Mouse (Mus musculus) lung, embryonic 14.5 days (tissue): ENCODE measurements around the gene Krt28. TPM values are rescaled to one million over a fixed set of nuclear protein-coding genes. Genes with fewer than 3 reads are reported as not detected.

Source experiments
- ATAC-seq: fragments of 200-750 bp; cut with Nextera tagmentation; 2 replicates; pipeline ENCODE4 v1.8.0; 2017; ENCODE audit warnings: mild to moderate bottlenecking, moderate TSS enrichment, moderate library complexity; ENCODE audit not compliant: insufficient read depth
- DNase-seq: peaks from one replicate; pipeline ENCODE4 v3.0.0-alpha.2; 2015
- H3K27ac ChIP-seq: fragments of 300-500 bp; sonication (generic); 2 replicates; pipeline ENCODE4 v1.5.1; 2014; ENCODE audit warnings: low read depth, mild to moderate bottlenecking, moderate library complexity
- H3K27me3 ChIP-seq: fragments of 300-500 bp; sonication (generic); 2 replicates; pipeline ENCODE4 v1.6.1; 2014; ENCODE audit warnings: low read length, control low read depth; ENCODE audit not compliant: insufficient read depth
- H3K36me3 ChIP-seq: fragments of 300-500 bp; sonication (generic); 2 replicates; pipeline ENCODE4 v1.6.1; 2014; ENCODE audit warnings: control low read depth; ENCODE audit not compliant: insufficient read depth
- H3K4me1 ChIP-seq: fragments of 300-500 bp; sonication (generic); 2 replicates; pipeline ENCODE4 v1.6.1; 2014; ENCODE audit warnings: antibody characterized with exemption, control low read depth; ENCODE audit not compliant: insufficient read depth
- H3K4me2 ChIP-seq: fragments of 300-500 bp; sonication (generic); 2 replicates; pipeline ENCODE4 v1.6.1; 2014; ENCODE audit warnings: mild to moderate bottlenecking
- H3K4me3 ChIP-seq: fragments of 300-500 bp; sonication (generic); 2 replicates; pipeline ENCODE4 v1.5.1; 2014; ENCODE audit warnings: low read depth, low read length
- H3K9ac ChIP-seq: fragments of 300-500 bp; sonication (generic); 2 replicates; pipeline ENCODE4 v1.6.1; 2014
- H3K9me3 ChIP-seq: fragments of 300-500 bp; sonication (generic); 2 replicates; pipeline ENCODE4 v1.6.1; 2016; ENCODE audit warnings: low read depth, low read length, control low read depth
- CTCF ChIP-seq: IDR thresholded peaks from 2 replicates; pipeline ENCODE4 v1.5.1; 2016; ENCODE audit warnings: antibody characterized with exemption, low read depth
- WGBS: fragments of 180-500 bp; shearing (Covaris S2); extraction: QIAGEN DNeasy Blood & Tissue Kit; methylation state at CpG from one replicate; pipeline ENCODE4 v1.1.7; 2014; 5-methylcytosine and 5-hydroxymethylcytosine counted together
- polyA plus RNA-seq: library from polyadenylated mRNA; unstranded; fragments of >200 nt; fragmentation: Nextera tagmentation; extraction: Ambion mirVana; gene quantifications from 2 replicates; pipeline ENCODE4 v1.2.1, GENCODE M21; 2014

The Krt28 gene
- polyA plus RNA-seq, 1 experiment from 2014 or later, result 0.29 TPM

- Histone ChIP-seq H3K9ac (no peak within 1 kb of the TSS), H3K9me3 (no peaks in the 10 kb centered on the region), H3K27ac (no peak within 1 kb of the TSS), H3K36me3 (no peaks in the 10 kb centered on the region; the same call in 1 of the 2 replicates), H3K4me2 (no peak within 1 kb of the TSS), H3K27me3 (no peaks in the 10 kb centered on the region), H3K4me3 (no peak within 1 kb of the TSS), H3K4me1 (no peaks in the 10 kb centered on the region)
- WGBS, result 81% methylated on average over 4 of the region's 4 CpGs
- ATAC-seq (no peak), DNase-seq (no peak)
- no peak for TF ChIP-seq CTCF
These were observed 14.6 kb upstream of the Krt28 start, which contains the start of gene Krt10 for GRCm38 (mm10) chr11:99389264-99389663. TSS of gene Krt10 (minus strand) at chr11:99389364.

- Histone ChIP-seq H3K27me3 (no peaks in the 10 kb centered on the region), H3K9me3 (no peaks in the 10 kb centered on the region), H3K4me2 (no peak overlapping the region), H3K27ac (no peak overlapping the region), H3K4me3 (no peak overlapping the region), H3K9ac (no peak overlapping the region), H3K36me3 (no peaks in the 10 kb centered on the region; the same call in 1 of the 2 replicates), H3K4me1 (no peaks in the 10 kb centered on the region)
- no peak for ATAC-seq
- no peak for DNase-seq
- WGBS, result 90% methylated on average over 18 of the region's 18 CpGs
- no peak for TF ChIP-seq CTCF
These were observed 14.0 kb upstream of the Krt28 start for GRCm38 (mm10) chr11:99388661-99389060.

- TF ChIP-seq CTCF, result no peak
- ATAC-seq, result peak; percentile 91
- WGBS, result 1% methylated on average over 71 of the region's 71 CpGs
These were observed 11.4 kb upstream of the Krt28 start for GRCm38 (mm10) chr11:99385813-99386721.

GRCm38 (mm10) chr11:99379568-99379967, 4.9 kb upstream of the Krt28 start:
- no peaks in the 10 kb centered on the region; the same call in 1 of the 2 replicates for H3K27me3 ChIP-seq
- no peaks in the 10 kb centered on the region for H3K9me3 ChIP-seq
- no peak overlapping the region for H3K27ac ChIP-seq
- H3K4me1 ChIP-seq, result no peaks in the 10 kb centered on the region
- H3K36me3 ChIP-seq, result no peaks in the 10 kb centered on the region
- DNase-seq, result peak; percentile 81
- 12% methylated on average over 5 of the region's 5 CpGs for WGBS
- no peak overlapping the region for H3K4me2 ChIP-seq
- ATAC-seq, result no peak
- no peak overlapping the region for H3K9ac ChIP-seq
- TF ChIP-seq CTCF, result peak; percentile 84
- no peak overlapping the region for H3K4me3 ChIP-seq

More at GRCm38 (mm10) chr11:99385813-99386721, 11.4 kb upstream of the Krt28 start:
- H3K4me3 ChIP-seq, result peak overlapping the region; percentile 59
- peak overlapping the region; percentile 62 for H3K9ac ChIP-seq
- H3K4me2 ChIP-seq, result peak overlapping the region; percentile 78
- no peaks in the 10 kb centered on the region; the same call in 1 of the 2 replicates for H3K36me3 ChIP-seq
- peak; percentile 94 for DNase-seq
- no peaks in the 10 kb centered on the region for H3K9me3 ChIP-seq
- H3K4me1 ChIP-seq, result no peaks in the 10 kb centered on the region
- peak overlapping the region; percentile 99 for H3K27ac ChIP-seq
- H3K27me3 ChIP-seq, result no peaks in the 10 kb centered on the region

- Histone ChIP-seq H3K36me3 (no peaks in the 10 kb centered on the region), H3K27ac (no peak overlapping the region), H3K27me3 (no peaks in the 10 kb centered on the region), H3K9ac (no peak overlapping the region), H3K4me2 (no peak overlapping the region), H3K4me1 (no peaks in the 10 kb centered on the region), H3K9me3 (no peaks in the 10 kb centered on the region), H3K4me3 (no peak overlapping the region)
- no peak for TF ChIP-seq CTCF
- ATAC-seq (no peak), DNase-seq (no peak)
- 84% methylated on average over 8 of the region's 8 CpGs for WGBS
These were observed 4.8 kb downstream of the Krt28 start for GRCm38 (mm10) chr11:99369853-99370451.

- DNase-seq, result peak; percentile 44
- peak; percentile 63 for TF ChIP-seq CTCF
- H3K27ac ChIP-seq, result no peak overlapping the region
- H3K4me3 ChIP-seq, result no peak overlapping the region
- H3K4me1 ChIP-seq, result no peaks in the 10 kb centered on the region
- H3K27me3 ChIP-seq, result no peaks in the 10 kb centered on the region
- H3K36me3 ChIP-seq, result no peaks in the 10 kb centered on the region
- H3K9ac ChIP-seq, result no peak overlapping the region
- H3K9me3 ChIP-seq, result no peaks in the 10 kb centered on the region
- WGBS, result 4% methylated on average over 3 of the region's 3 CpGs
- no peak for ATAC-seq
- H3K4me2 ChIP-seq, result no peak overlapping the region
These were observed 5.5 kb downstream of the Krt28 start for GRCm38 (mm10) chr11:99369229-99369628.

- Histone ChIP-seq H3K36me3 (no peaks in the 10 kb centered on the region), H3K4me1 (no peaks in the 10 kb centered on the region), H3K4me2 (no peak overlapping the region), H3K4me3 (no peak overlapping the region), H3K9me3 (no peaks in the 10 kb centered on the region), H3K27me3 (no peaks in the 10 kb centered on the region), H3K9ac (no peak overlapping the region), H3K27ac (no peak overlapping the region)
- peak; percentile 17 for DNase-seq
- ATAC-seq, result no peak
- no peak; the same call in 1 of the 2 replicates for TF ChIP-seq CTCF
- 28% methylated on average over 10 of the region's 10 CpGs for WGBS
These were observed 7.9 kb downstream of the Krt28 start for GRCm38 (mm10) chr11:99366791-99367190.
